ENCODE assay signal across 8 mouse cellular contexts in the genomic region with DNA sequence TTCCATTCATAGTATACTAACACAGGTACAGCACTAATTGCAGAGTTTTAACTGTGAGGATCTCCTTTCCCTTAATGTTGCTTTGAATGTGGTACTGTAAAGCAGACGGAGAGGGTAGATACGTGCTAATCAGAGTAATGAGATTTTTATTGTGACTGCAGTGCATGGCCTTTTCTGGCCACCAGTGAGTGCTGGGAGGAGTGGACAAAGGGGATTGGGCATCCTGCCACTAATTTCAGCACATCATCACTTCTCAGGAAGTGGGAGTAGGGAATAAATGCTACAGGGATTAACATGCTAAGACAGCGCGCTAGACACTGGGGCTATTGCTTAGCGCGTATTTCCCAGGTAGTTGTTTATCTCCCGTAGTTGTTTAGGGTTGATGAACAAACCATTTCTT. TPM values are rescaled to one million over a fixed set of nuclear protein-coding genes. Genes with fewer than 3 reads are reported as not detected.
DNase-seq lines count a peak whose midpoint lies in the region; ATAC-seq and TF ChIP-seq lines count a peak whose summit lies in the region.

No protein-coding gene starts in this region.

- H3K4me2 ChIP-seq in embryonic facial prominence, embryonic 13.5 days, result peak overlapping the region; percentile 99
- peak overlapping the region; percentile 62 for H3K4me2 ChIP-seq in hindbrain, embryonic 11.5 days (replicated peaks; ENCODE audit: low read depth, low read length)
- peak overlapping the region; percentile 96 for H3K4me2 ChIP-seq in limb, embryonic 15.5 days
- peak overlapping the region; percentile 97 for H3K4me2 ChIP-seq in myocyte (ENCODE audit: low read depth)

- TF ChIP-seq POLR2A in myocyte (IDR thresholded peaks at IDR 0.05; ENCODE audit: insufficient read length, low read depth), result no peak

- H3K4me3 ChIP-seq in embryonic facial prominence, embryonic 13.5 days, result peak overlapping the region; percentile 83
- peak overlapping the region; percentile 61 for H3K4me3 ChIP-seq in hindbrain, embryonic 11.5 days (ENCODE audit: low read depth, low read length)
- peak overlapping the region; percentile 77 for H3K4me3 ChIP-seq in limb, embryonic 15.5 days
- H3K4me3 ChIP-seq in myocyte, result peak overlapping the region; percentile 86

- ATAC-seq in cerebellum, adult (ENCODE audit: insufficient number of reproducible peaks, low FRiP score, low TSS enrichment), result no peak
- no peak for ATAC-seq in embryonic facial prominence, embryonic 13.5 days (ENCODE audit: insufficient number of reproducible peaks, insufficient read depth, low FRiP score, low TSS enrichment, low read depth)
- ATAC-seq in hindbrain, embryonic 11.5 days (ENCODE audit: low FRiP score), result no peak
- ATAC-seq in limb, embryonic 15.5 days (ENCODE audit: insufficient number of reproducible peaks, low FRiP score, low TSS enrichment, low read depth), result no peak

- peaks cover 80% of the 10 kb centered on the region for H3K79me2 ChIP-seq in myocyte (ENCODE audit: control insufficient read depth, insufficient read depth)

- WGBS in embryonic facial prominence, embryonic 13.5 days, result 11% methylated on average over 7 of the region's 7 CpGs
- WGBS in hindbrain, embryonic 11.5 days, result 9% methylated on average over 7 of the region's 7 CpGs
- 10% methylated on average over 7 of the region's 7 CpGs for WGBS in limb, embryonic 15.5 days

- H3K27ac ChIP-seq in embryonic facial prominence, embryonic 13.5 days, result 0 out of 2 replicates have a peak overlapping the region, but pooled peaks have one; percentile 44
- H3K27ac ChIP-seq in hindbrain, embryonic 11.5 days (ENCODE audit: low read depth, low read length), result no peak overlapping the region
- H3K27ac ChIP-seq in limb, embryonic 15.5 days, result no peak overlapping the region

- DNase-seq in cerebellum, adult 11 months, result peak; percentile 18
- DNase-seq in NIH3T3 (ENCODE audit: low read depth), result peak; percentile 72
- DNase-seq in hindbrain, embryonic 11.5 days (ENCODE audit: low spot score), result peak; percentile 42
- no peak for DNase-seq in ovary, postnatal 14 days (ENCODE audit: low spot score)

- peak overlapping the region; percentile 83 for H3K9ac ChIP-seq in embryonic facial prominence, embryonic 13.5 days
- peak overlapping the region; percentile 57; the same call in 1 of the 2 replicates for H3K9ac ChIP-seq in hindbrain, embryonic 11.5 days (ENCODE audit: low read depth, low read length)
- peak overlapping the region; percentile 82; the same call in 1 of the 2 replicates for H3K9ac ChIP-seq in limb, embryonic 15.5 days

- H3K4me1 ChIP-seq in embryonic facial prominence, embryonic 13.5 days, result peaks cover 28% of the 10 kb centered on the region
- no peaks in the 10 kb centered on the region for H3K4me1 ChIP-seq in hindbrain, embryonic 11.5 days (replicated peaks; ENCODE audit: control insufficient read depth, insufficient read depth, low read length)
- peaks cover 29% of the 10 kb centered on the region for H3K4me1 ChIP-seq in limb, embryonic 15.5 days

- no peaks in the 10 kb centered on the region for H3K36me3 ChIP-seq in embryonic facial prominence, embryonic 13.5 days
- no peaks in the 10 kb centered on the region for H3K36me3 ChIP-seq in hindbrain, embryonic 11.5 days (ENCODE audit: control insufficient read depth, insufficient read depth, low read length)
- H3K36me3 ChIP-seq in limb, embryonic 15.5 days, result no peaks in the 10 kb centered on the region
- no peaks in the 10 kb centered on the region for H3K36me3 ChIP-seq in myocyte (ENCODE audit: control insufficient read depth, insufficient read depth)

- no peak overlapping the region for H3ac ChIP-seq in myocyte (ENCODE audit: control insufficient read depth, insufficient read length)

- H3K27me3 ChIP-seq in embryonic facial prominence, embryonic 13.5 days, result no peaks in the 10 kb centered on the region
- H3K27me3 ChIP-seq in hindbrain, embryonic 11.5 days (ENCODE audit: control insufficient read depth, insufficient read depth, low read length), result no peaks in the 10 kb centered on the region
- no peaks in the 10 kb centered on the region for H3K27me3 ChIP-seq in limb, embryonic 15.5 days
- no peaks in the 10 kb centered on the region for H3K27me3 ChIP-seq in myocyte (ENCODE audit: control insufficient read depth, insufficient read depth, insufficient read length)

- H3K9me3 ChIP-seq in embryonic facial prominence, embryonic 13.5 days, result no peaks in the 10 kb centered on the region
- no peaks in the 10 kb centered on the region for H3K9me3 ChIP-seq in hindbrain, embryonic 11.5 days (ENCODE audit: control insufficient read depth, low read length)
- no peaks in the 10 kb centered on the region for H3K9me3 ChIP-seq in limb, embryonic 15.5 days

TF ChIP-seq in myocyte, 11 proteins besides CTCF, POLR2A, EP300 and RAD21:
- no peak for TF ChIP-seq MAX (IDR thresholded peaks at IDR 0.05; ENCODE audit: low read depth)
- no peak for TF ChIP-seq MYOG (IDR thresholded peaks at IDR 0.05; ENCODE audit: control insufficient read depth in 1 of 3, insufficient read depth in 1 of 3, insufficient read length in 2 of 3, low read depth in 2 of 3)
- no peak for TF ChIP-seq TCF12 (IDR thresholded peaks at IDR 0.05; ENCODE audit: insufficient read depth, poor library complexity, severe bottlenecking)
- TF ChIP-seq POLR2AphosphoS2 (IDR thresholded peaks at IDR 0.05; ENCODE audit: insufficient read length, low read depth), result no peak
- no peak for TF ChIP-seq CEBPB (IDR thresholded peaks at IDR 0.05; ENCODE audit: insufficient read depth, poor library complexity, severe bottlenecking)
- no peak for TF ChIP-seq USF1 (IDR thresholded peaks at IDR 0.05; ENCODE audit: low read depth)
- no peak for TF ChIP-seq SRF (IDR thresholded peaks at IDR 0.05; ENCODE audit: control insufficient read depth, insufficient read length, low read depth)
- TF ChIP-seq MYOD1 (IDR thresholded peaks at IDR 0.05; ENCODE audit: control insufficient read depth in 1 of 3, insufficient read length in 2 of 3, low read depth in 2 of 3), result no peak
- TF ChIP-seq REST (IDR thresholded peaks at IDR 0.05; ENCODE audit: insufficient read depth, insufficient read length), result no peak
- no peak for TF ChIP-seq TCF3 (IDR thresholded peaks at IDR 0.05; ENCODE audit: insufficient read length, low read depth)
- no peak for TF ChIP-seq E2F4 (IDR thresholded peaks at IDR 0.05; ENCODE audit: insufficient read depth)
TF ChIP-seq in myocyte: peak in this region for 0.

RNA-seq across cellular contexts. Expression of a gene that starts 3.0 kb away (rescaled TPM):
- polyA plus RNA-seq in embryonic facial prominence, embryonic 13.5 days (2015; fragmentation: Nextera tagmentation; extraction: Ambion mirVana), result 2.4 and 2.5 TPM in 2 replicates
- 2.3 and 2.9 TPM in 2 replicates for polyA plus RNA-seq in hindbrain, embryonic 11.5 days (2014; fragmentation: Nextera tagmentation; extraction: Ambion mirVana)
- 2.1 TPM in 2 replicates for polyA plus RNA-seq in limb, embryonic 15.5 days (2015; fragmentation: Nextera tagmentation; extraction: Ambion mirVana)
- polyA plus RNA-seq in myocyte (2012; fragmentation: generic; extraction: Trizol), result 4.7 TPM
